Mouse (Mus musculus) ZHBTc4 (cell line): ENCODE measurements around the gene Adprhl1.

Experiments
- DNase-seq: peaks from one replicate; pipeline ENCODE4 v3.0.0-alpha.2; 2011; ENCODE audit warnings: low read depth, low spot score

Gene Adprhl1

GRCm38 (mm10) chr8:13229802-13230201 lies 24.2 kb downstream of the Adprhl1 start:
- no peak for DNase-seq

- DNase-seq = no peak
Measured at GRCm38 (mm10) chr8:13228923-13229610, 24.9 kb downstream of the Adprhl1 start.

GRCm38 (mm10) chr8:13227184-13227583 lies 26.8 kb downstream of the Adprhl1 start:
- no peak for DNase-seq

- DNase-seq = no peak
Measured at GRCm38 (mm10) chr8:13226288-13226687, 27.7 kb downstream of the Adprhl1 start.

GRCm38 (mm10) chr8:13224426-13224825 lies 29.5 kb downstream of the Adprhl1 start:
- no peak for DNase-seq

GRCm38 (mm10) chr8:13218441-13218840 lies 35.5 kb downstream of the Adprhl1 start:
- no peak for DNase-seq

GRCm38 (mm10) chr8:13217986-13218385 lies 36.0 kb downstream of the Adprhl1 start:
- DNase-seq = no peak

- no peak for DNase-seq
Measured at GRCm38 (mm10) chr8:13217093-13217492, 36.9 kb downstream of the Adprhl1 start.

- DNase-seq = no peak
Measured at GRCm38 (mm10) chr8:13216386-13216785, 37.6 kb downstream of the Adprhl1 start.

GRCm38 (mm10) chr8:13213479-13214268 lies 40.3 kb downstream of the Adprhl1 start:
- DNase-seq = peak; percentile 90

GRCm38 (mm10) chr8:13209770-13210169 lies 44.2 kb downstream of the Adprhl1 start:
- DNase-seq = no peak

- peak; percentile 94 for DNase-seq
Measured at GRCm38 (mm10) chr8:13208627-13209355, 45.2 kb downstream of the Adprhl1 start.

GRCm38 (mm10) chr8:13206290-13206689 lies 47.7 kb downstream of the Adprhl1 start:
- peak; percentile 73 for DNase-seq

- no peak for DNase-seq
Measured at GRCm38 (mm10) chr8:13205311-13205710, 48.7 kb downstream of the Adprhl1 start.

- DNase-seq = peak; percentile 78
Measured at GRCm38 (mm10) chr8:13204371-13205140, 49.4 kb downstream of the Adprhl1 start.

- no peak for DNase-seq
Measured at GRCm38 (mm10) chr8:13203472-13203871, 50.5 kb downstream of the Adprhl1 start.

GRCm38 (mm10) chr8:13202806-13203205 lies 51.2 kb downstream of the Adprhl1 start:
- no peak for DNase-seq

- no peak for DNase-seq
Measured at GRCm38 (mm10) chr8:13202041-13202440, 51.9 kb downstream of the Adprhl1 start.

- DNase-seq = no peak
Measured at GRCm38 (mm10) chr8:13201013-13201334, 53.0 kb downstream of the Adprhl1 start.

GRCm38 (mm10) chr8:13200301-13201012 lies 53.5 kb downstream of the Adprhl1 start, which contains the start of gene Grtp1:
Gene Grtp1, minus strand, starts transcription at chr8:13200620.
- peak; percentile 75 for DNase-seq
